20 mouse cellular contexts compared by ENCODE assay signal in genomic region chr2:169787381-169787780, GRCm38 (mm10).
DNase-seq lines count a peak whose midpoint lies in the region; ATAC-seq lines count a peak whose summit lies in the region.
"Had no signal": no experiment of that assay in that cellular context is flagged by ENCODE, and none has a peak within 500 bp of the region (broad histone marks: within the 10 kb centered on the region; RNA-seq: fewer than 3 reads in every experiment).

No protein-coding gene starts in this region.

- H3K9ac ChIP-seq in hindbrain, embryonic 12.5 days = no peak overlapping the region
- H3K9ac ChIP-seq in neural tube, embryonic 13.5 days = no peak overlapping the region
- H3K9ac ChIP-seq in neural tube, embryonic 15.5 days (replicated peaks) = no peak overlapping the region
- H3K9ac ChIP-seq: forebrain, postnatal 0 days; intestine, embryonic 15.5 days; lung, embryonic 15.5 days had no signal

- WGBS in hindbrain, embryonic 12.5 days = 70% methylated on average over 5 of the region's 5 CpGs
- 82% methylated on average over 5 of the region's 5 CpGs for WGBS in hindbrain, embryonic 10.5 days
- 45% methylated on average over 5 of the region's 5 CpGs for WGBS in neural tube, embryonic 13.5 days
- WGBS in neural tube, embryonic 15.5 days = 52% methylated on average over 5 of the region's 5 CpGs

- peak; percentile 45 for DNase-seq in gastrocnemius, adult 18-20 months (ENCODE audit: low spot score)
- no peak for DNase-seq in gastrocnemius, postnatal 4 days (ENCODE audit: low spot score in 2 of 2)
- DNase-seq in hindbrain, embryonic 10.5 days (ENCODE audit: low spot score) = no peak
- DNase-seq in lung, postnatal 14 days = peak; percentile 26
- no peak for DNase-seq in embryo, embryonic 10 days (ENCODE audit: low spot score)
- DNase-seq: B cell, adult 2 months; cerebellum, adult 11 months; cerebellum, postnatal 10 days; forebrain, postnatal 0 days; kidney, adult 9 months; kidney, postnatal 25 days; thymus, postnatal 36 days had no signal

- H3K9me3 ChIP-seq in hindbrain, embryonic 12.5 days (replicated peaks) = no peaks in the 10 kb centered on the region
- no peaks in the 10 kb centered on the region for H3K9me3 ChIP-seq in hindbrain, embryonic 10.5 days
- no peaks in the 10 kb centered on the region for H3K9me3 ChIP-seq in neural tube, embryonic 13.5 days
- H3K9me3 ChIP-seq in neural tube, embryonic 15.5 days (replicated peaks) = no peaks in the 10 kb centered on the region
- H3K9me3 ChIP-seq: heart, embryonic 10.5 days; intestine, embryonic 15.5 days; lung, embryonic 15.5 days had no signal

- no peak for ATAC-seq in hindbrain, embryonic 12.5 days (ENCODE audit: low FRiP score)
- no peak for ATAC-seq in neural tube, embryonic 13.5 days (ENCODE audit: low read depth)
- no peak for ATAC-seq in neural tube, embryonic 15.5 days (ENCODE audit: low FRiP score)
- ATAC-seq: forebrain, postnatal 0 days; intestine, embryonic 15.5 days; midbrain, embryonic 16.5 days had no signal

- peaks cover 30% of the 10 kb centered on the region for H3K4me1 ChIP-seq in hindbrain, embryonic 12.5 days
- H3K4me1 ChIP-seq in hindbrain, embryonic 10.5 days (replicated peaks) = peaks cover 25% of the 10 kb centered on the region
- H3K4me1 ChIP-seq in neural tube, embryonic 13.5 days (replicated peaks) = peaks cover 73% of the 10 kb centered on the region
- peaks cover 45% of the 10 kb centered on the region for H3K4me1 ChIP-seq in neural tube, embryonic 15.5 days

- H3K36me3 ChIP-seq in hindbrain, embryonic 12.5 days = no peaks in the 10 kb centered on the region
- H3K36me3 ChIP-seq in hindbrain, embryonic 10.5 days = no peaks in the 10 kb centered on the region
- no peaks in the 10 kb centered on the region for H3K36me3 ChIP-seq in neural tube, embryonic 13.5 days
- H3K36me3 ChIP-seq in neural tube, embryonic 15.5 days = no peaks in the 10 kb centered on the region
- H3K36me3 ChIP-seq: heart, embryonic 10.5 days; intestine, embryonic 15.5 days; lung, embryonic 15.5 days had no signal

- H3K4me2 ChIP-seq in hindbrain, embryonic 12.5 days (replicated peaks) = no peak overlapping the region
- H3K4me2 ChIP-seq in neural tube, embryonic 13.5 days = no peak overlapping the region
- no peak overlapping the region for H3K4me2 ChIP-seq in neural tube, embryonic 15.5 days
- H3K4me2 ChIP-seq: intestine, embryonic 15.5 days; liver, embryonic 11.5 days; lung, embryonic 15.5 days had no signal

- H3K27me3 ChIP-seq in hindbrain, embryonic 12.5 days = no peaks in the 10 kb centered on the region
- H3K27me3 ChIP-seq in hindbrain, embryonic 10.5 days (ENCODE audit: insufficient read depth, poor library complexity, severe bottlenecking) = no peaks in the 10 kb centered on the region
- no peaks in the 10 kb centered on the region for H3K27me3 ChIP-seq in neural tube, embryonic 13.5 days
- H3K27me3 ChIP-seq in neural tube, embryonic 15.5 days (replicated peaks) = no peaks in the 10 kb centered on the region
- H3K27me3 ChIP-seq: intestine, embryonic 15.5 days; lung, embryonic 15.5 days had no signal

- H3K27ac ChIP-seq in hindbrain, embryonic 12.5 days = peak overlapping the region; percentile 12; the same call in 1 of the 2 replicates
- H3K27ac ChIP-seq in hindbrain, embryonic 10.5 days = no peak overlapping the region
- peak overlapping the region; percentile 68 for H3K27ac ChIP-seq in neural tube, embryonic 13.5 days (replicated peaks)
- no peak overlapping the region; the same call in 1 of the 2 replicates for H3K27ac ChIP-seq in neural tube, embryonic 15.5 days (replicated peaks)
- H3K27ac ChIP-seq: heart, embryonic 10.5 days; lung, embryonic 15.5 days had no signal

- no peak overlapping the region for H3K4me3 ChIP-seq in hindbrain, embryonic 12.5 days
- no peak overlapping the region for H3K4me3 ChIP-seq in hindbrain, embryonic 10.5 days
- H3K4me3 ChIP-seq in neural tube, embryonic 13.5 days = no peak overlapping the region
- H3K4me3 ChIP-seq in neural tube, embryonic 15.5 days (replicated peaks) = no peak overlapping the region
- H3K4me3 ChIP-seq: heart, embryonic 10.5 days; intestine, embryonic 15.5 days; lung, embryonic 15.5 days had no signal

Comparison
In these comparisons a context has a peak if more than half of its experiments do, and no peak if none do; other contexts are left out.
1. DNase-seq: peak in gastrocnemius, adult 18-20 months (single experiment) and lung, postnatal 14 days (single experiment); none in gastrocnemius, postnatal 4 days (0 of 2), hindbrain, embryonic 10.5 days (single experiment) and embryo, embryonic 10 days (single experiment).
2. H3K27ac ChIP-seq: peak in hindbrain, embryonic 12.5 days (single experiment) and neural tube, embryonic 13.5 days (single experiment); none in hindbrain, embryonic 10.5 days (single experiment) and neural tube, embryonic 15.5 days (single experiment).